Mouse (Mus musculus) intestine, embryonic 16.5 days (tissue): ENCODE results near the gene Cdk18. TPM values are rescaled to one million over a fixed set of nuclear protein-coding genes. Genes with fewer than 3 reads are reported as not detected.

Source experiments
- ATAC-seq: fragments of 200-750 bp; cut with Nextera tagmentation; 2 replicates; pipeline ENCODE4 v1.8.0; 2017; ENCODE audit warnings: moderate TSS enrichment, moderate library complexity
- H3K27ac ChIP-seq: fragments of 300-500 bp; sonication (generic); 2 replicates; pipeline ENCODE4 v1.5.1; 2014; ENCODE audit warnings: mild to moderate bottlenecking, low read length
- H3K27me3 ChIP-seq: fragments of 300-500 bp; sonication (generic); replicated peaks from 2 replicates; pipeline ENCODE4 v1.6.1; 2014; ENCODE audit warnings: low read length, control low read depth, mixed read lengths; ENCODE audit not compliant: control insufficient read depth, insufficient read depth
- H3K36me3 ChIP-seq: fragments of 300-500 bp; sonication (generic); 2 replicates; pipeline ENCODE4 v1.6.1; 2014; ENCODE audit warnings: low read length, control low read depth; ENCODE audit not compliant: control insufficient read depth, insufficient read depth
- H3K4me1 ChIP-seq: fragments of 300-500 bp; sonication (generic); 2 replicates; pipeline ENCODE4 v1.6.1; 2014; ENCODE audit warnings: low read length, control low read depth, mixed read lengths; ENCODE audit not compliant: control insufficient read depth, insufficient read depth
- H3K4me2 ChIP-seq: fragments of 300-500 bp; sonication (generic); 2 replicates; pipeline ENCODE4 v1.6.1; 2014; ENCODE audit warnings: low read depth, low read length, control low read depth
- H3K4me3 ChIP-seq: fragments of 300-500 bp; sonication (generic); 2 replicates; pipeline ENCODE4 v1.5.1; 2014; ENCODE audit warnings: mild to moderate bottlenecking, low read length
- H3K9ac ChIP-seq: fragments of 300-500 bp; sonication (generic); 2 replicates; pipeline ENCODE4 v1.6.1; 2014; ENCODE audit warnings: low read depth, low read length
- H3K9me3 ChIP-seq: fragments of 300-500 bp; sonication (generic); 2 replicates; pipeline ENCODE4 v1.6.1; 2016; ENCODE audit warnings: low read length, control low read depth; ENCODE audit not compliant: control insufficient read depth
- WGBS: fragments of 180-500 bp; shearing (Covaris S2); extraction: QIAGEN DNeasy Blood & Tissue Kit; methylation state at CpG from one replicate; pipeline ENCODE4 v1.1.7; 2014; 5-methylcytosine and 5-hydroxymethylcytosine counted together
- polyA plus RNA-seq: library from polyadenylated mRNA; unstranded; fragments of >200 nt; fragmentation: Nextera tagmentation; extraction: Ambion mirVana; gene quantifications from 2 replicates; pipeline ENCODE4 v1.2.1, GENCODE M21; 2015

Gene Cdk18
- polyA plus RNA-seq, 1 experiment from 2014 or later, result 16.9 TPM

DNA sequence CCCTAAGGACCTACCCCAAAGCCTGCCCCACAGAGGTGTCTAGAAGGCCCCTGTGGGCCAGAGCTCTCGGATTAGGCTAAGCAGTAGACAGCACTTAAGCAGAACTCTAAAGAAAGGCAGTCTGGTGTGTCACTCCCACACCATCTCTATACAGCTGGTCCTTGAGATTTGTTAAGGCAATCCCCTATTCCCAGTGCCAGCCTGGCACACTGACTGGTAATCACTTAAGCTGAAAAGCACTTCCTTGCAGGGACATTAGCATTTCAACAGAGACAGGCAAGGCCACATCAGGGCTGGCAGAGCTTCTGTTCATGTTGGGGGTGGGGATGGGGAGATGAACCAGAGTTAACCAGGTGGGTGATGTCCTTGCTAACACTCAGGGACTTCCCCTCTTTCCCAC lies 74.5 kb downstream of the Cdk18 start:
- Histone ChIP-seq H3K27ac (no peak overlapping the region), H3K4me3 (no peak overlapping the region), H3K4me2 (no peak overlapping the region), H3K4me1 (peaks cover 7% of the 10 kb centered on the region), H3K9ac (no peak overlapping the region), H3K9me3 (no peaks in the 10 kb centered on the region), H3K36me3 (no peaks in the 10 kb centered on the region), H3K27me3 (peaks cover 24% of the 10 kb centered on the region)
- no peak for ATAC-seq
- WGBS, result 69% methylated on average over 1 of the region's 1 CpGs

DNA sequence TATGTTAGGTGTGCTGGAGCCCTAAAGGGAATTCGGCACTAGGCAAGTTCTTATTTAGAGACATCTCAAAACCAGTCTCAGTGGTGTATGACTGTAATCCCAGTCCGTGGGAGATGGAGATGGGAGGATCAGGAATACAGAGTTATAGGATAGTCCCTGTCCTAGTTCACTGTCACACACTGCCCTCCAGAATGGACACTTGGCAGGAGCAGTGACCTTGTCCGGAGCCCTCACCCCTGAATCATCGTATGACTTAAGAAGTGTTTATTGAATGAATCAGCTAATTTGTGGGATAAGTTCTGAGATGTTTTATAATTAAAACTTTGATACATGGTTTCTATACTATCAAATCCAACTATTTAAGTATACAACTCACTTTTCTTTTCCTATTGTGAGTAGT lies 76.4 kb downstream of the Cdk18 start:
- no peaks in the 10 kb centered on the region for H3K36me3 ChIP-seq
- H3K27ac ChIP-seq, result no peak overlapping the region
- WGBS, result 82% methylated on average over 4 of the region's 4 CpGs
- H3K9me3 ChIP-seq, result no peaks in the 10 kb centered on the region
- H3K4me2 ChIP-seq, result no peak overlapping the region
- H3K9ac ChIP-seq, result no peak overlapping the region
- ATAC-seq, result no peak
- H3K27me3 ChIP-seq, result peaks cover 14% of the 10 kb centered on the region
- peaks cover 13% of the 10 kb centered on the region for H3K4me1 ChIP-seq
- no peak overlapping the region for H3K4me3 ChIP-seq

Other genes with a start within 250 kb of the Cdk18 start
- 44.5 TPM in 2 replicates for gene Nucks1, start 229.2 kb downstream of the Cdk18 start, polyA plus RNA-seq
- 2.5 and 2.9 TPM in 2 replicates for gene Slc45a3, start 176.7 kb downstream of the Cdk18 start, polyA plus RNA-seq
- gene Elk4, start 132.1 kb downstream of the Cdk18 start, polyA plus RNA-seq, result 13.2 and 14.3 TPM in 2 replicates
- gene Mfsd4a, start 71.6 kb downstream of the Cdk18 start, polyA plus RNA-seq, result 8.7 and 10.1 TPM in 2 replicates
- gene Lemd1, start 51.7 kb upstream of the Cdk18 start, polyA plus RNA-seq, result not detected in 2 replicates
- gene AC124108.1, start 51.8 kb upstream of the Cdk18 start, polyA plus RNA-seq, result 0.04 and 0.07 TPM in 2 replicates
- not detected in 2 replicates for gene Gm10188, start 90.1 kb upstream of the Cdk18 start, polyA plus RNA-seq
- 0.09 and 0.33 TPM in 2 replicates for gene Klhdc8a, start 158.9 kb upstream of the Cdk18 start, polyA plus RNA-seq
- 4.6 and 5.6 TPM in 2 replicates for gene Nuak2, start 176.4 kb upstream of the Cdk18 start, polyA plus RNA-seq